Mouse (Mus musculus): ENCODE data around the gene Usp38. TPM values are rescaled to one million over a fixed set of nuclear protein-coding genes. Genes with fewer than 3 reads are reported as not detected.

Usp38 gene
- total and polyA plus RNA-seq, 3 experiments, result 5.1 to 18.9 (median 17.7) TPM

- Histone ChIP-seq H3K79me2 (replicated peaks; ENCODE audit: control insufficient read depth, insufficient read depth, low read length) (no peaks in the 10 kb centered on the region; the same call in 1 of the 2 replicates), H3K4me1 (ENCODE audit: control insufficient read depth, insufficient read depth, low read length) (peaks cover 1% of the 10 kb centered on the region; the same call in 1 of the 2 replicates), H3K9ac (ENCODE audit: low read depth, low read length) (no peak overlapping the region), H3K27ac (no peak overlapping the region), H3K27me3 (ENCODE audit: control insufficient read depth, insufficient read depth, low read length) (no peaks in the 10 kb centered on the region), H3K4me3 (no peak overlapping the region), H3K36me3 (ENCODE audit: control insufficient read depth, insufficient read depth, low read length) (peaks cover 6% of the 10 kb centered on the region)
- WGBS, result 35% methylated on average over 3 of the region's 3 CpGs
- DNase-seq, result peak in 1 of 2 experiments; percentile 22
- intact Hi-C loops (cut with DNase I), result loop anchor here (2.0 to 5.0 kb wide), 3 partner anchors 40 to 239 kb away; no protein-coding TSS in a partner anchor
- TF ChIP-seq CTCF (IDR thresholded peaks at IDR 0.05) (peak; percentile 82), EP300 (IDR thresholded peaks at IDR 0.05; ENCODE audit: insufficient read depth, low read depth, low read length) (no peak)
These were observed 22.8 kb downstream of the Usp38 start for GRCm38 (mm10) chr8:80991937-80992336.

GRCm38 (mm10) chr8:80982829-80983228, 31.9 kb downstream of the Usp38 start:
- Histone ChIP-seq H3K36me3 (ENCODE audit: control insufficient read depth, insufficient read depth, low read length) (peaks cover 24% of the 10 kb centered on the region), H3K27me3 (ENCODE audit: control insufficient read depth, insufficient read depth, low read length) (no peaks in the 10 kb centered on the region), H3K27ac (no peak overlapping the region), H3K4me1 (ENCODE audit: control insufficient read depth, insufficient read depth, low read length) (peaks cover 4% of the 10 kb centered on the region), H3K9ac (ENCODE audit: low read depth, low read length) (no peak overlapping the region), H3K4me3 (no peak overlapping the region), H3K79me2 (replicated peaks; ENCODE audit: control insufficient read depth, insufficient read depth, low read length) (no peaks in the 10 kb centered on the region)
- 27% methylated on average over 4 of the region's 4 CpGs for WGBS
- no peak for TF ChIP-seq POLR2A (IDR thresholded peaks at IDR 0.05; ENCODE audit: insufficient read depth, low read depth, low read length)
- 0 out of 2 replicates have a peak, but pooled peaks have one; percentile 15 for TF ChIP-seq EP300 (IDR thresholded peaks at IDR 0.05; ENCODE audit: insufficient read depth, low read depth, low read length)
- no peak for TF ChIP-seq CTCF (IDR thresholded peaks at IDR 0.05)
- intact Hi-C loops (cut with DNase I), result no loop called here
- no peak for DNase-seq

- no peak for TF ChIP-seq CTCF (IDR thresholded peaks at IDR 0.05)
- TF ChIP-seq POLR2A (IDR thresholded peaks at IDR 0.05; ENCODE audit: insufficient read depth, low read depth, low read length), result no peak
- no peak for TF ChIP-seq EP300 (IDR thresholded peaks at IDR 0.05; ENCODE audit: insufficient read depth, low read depth, low read length)
- no peaks in the 10 kb centered on the region for H3K27me3 ChIP-seq (ENCODE audit: control insufficient read depth, insufficient read depth, low read length)
- no peaks in the 10 kb centered on the region for H3K79me2 ChIP-seq (replicated peaks; ENCODE audit: control insufficient read depth, insufficient read depth, low read length)
- peaks cover 32% of the 10 kb centered on the region for H3K36me3 ChIP-seq (ENCODE audit: control insufficient read depth, insufficient read depth, low read length)
- peaks cover 9% of the 10 kb centered on the region for H3K4me1 ChIP-seq (ENCODE audit: control insufficient read depth, insufficient read depth, low read length)
- no peak overlapping the region for H3K4me3 ChIP-seq
- WGBS, result 61% methylated on average over 9 of the region's 9 CpGs
- intact Hi-C loops (cut with DNase I), result no loop called here
- DNase-seq, result peak in 1 of 2 experiments; percentile 14
- H3K9ac ChIP-seq (ENCODE audit: low read depth, low read length), result no peak overlapping the region
- H3K27ac ChIP-seq, result no peak overlapping the region; the same call in 1 of the 2 replicates
These were observed 33.0 kb downstream of the Usp38 start for GRCm38 (mm10) chr8:80981696-80982095.

GRCm38 (mm10) chr8:80980063-80980462, 34.7 kb downstream of the Usp38 start:
- Histone ChIP-seq H3K79me2 (replicated peaks; ENCODE audit: control insufficient read depth, insufficient read depth, low read length) (no peaks in the 10 kb centered on the region), H3K27ac (no peak overlapping the region), H3K4me3 (no peak overlapping the region), H3K36me3 (ENCODE audit: control insufficient read depth, insufficient read depth, low read length) (peaks cover 32% of the 10 kb centered on the region), H3K9ac (ENCODE audit: low read depth, low read length) (no peak overlapping the region), H3K4me1 (ENCODE audit: control insufficient read depth, insufficient read depth, low read length) (peaks cover 10% of the 10 kb centered on the region), H3K27me3 (ENCODE audit: control insufficient read depth, insufficient read depth, low read length) (no peaks in the 10 kb centered on the region)
- no peak for TF ChIP-seq CTCF (IDR thresholded peaks at IDR 0.05)
- TF ChIP-seq EP300 (IDR thresholded peaks at IDR 0.05; ENCODE audit: insufficient read depth, low read depth, low read length), result no peak
- no peak for TF ChIP-seq POLR2A (IDR thresholded peaks at IDR 0.05; ENCODE audit: insufficient read depth, low read depth, low read length)
- 82% methylated on average over 4 of the region's 4 CpGs for WGBS
- DNase-seq, result no peak
- intact Hi-C loops (cut with DNase I), result no loop called here

- Histone ChIP-seq H3K4me1 (ENCODE audit: control insufficient read depth, insufficient read depth, low read length) (peaks cover 6% of the 10 kb centered on the region), H3K36me3 (ENCODE audit: control insufficient read depth, insufficient read depth, low read length) (peaks cover 14% of the 10 kb centered on the region), H3K4me3 (no peak overlapping the region), H3K9ac (ENCODE audit: low read depth, low read length) (no peak overlapping the region), H3K27ac (peak overlapping the region; percentile 80), H3K27me3 (ENCODE audit: control insufficient read depth, insufficient read depth, low read length) (no peaks in the 10 kb centered on the region), H3K79me2 (replicated peaks; ENCODE audit: control insufficient read depth, insufficient read depth, low read length) (no peaks in the 10 kb centered on the region)
- TF ChIP-seq EP300 (IDR thresholded peaks at IDR 0.05; ENCODE audit: insufficient read depth, low read depth, low read length) (no peak), POLR2A (IDR thresholded peaks at IDR 0.05; ENCODE audit: insufficient read depth, low read depth, low read length) (no peak), CTCF (IDR thresholded peaks at IDR 0.05) (no peak)
- no peak for DNase-seq
- intact Hi-C loops (cut with DNase I), result no loop called here
- WGBS, result 20% methylated on average over 1 of the region's 1 CpGs
These were observed 37.5 kb downstream of the Usp38 start for GRCm38 (mm10) chr8:80977231-80977630.

GRCm38 (mm10) chr8:80971150-80971549, 43.6 kb downstream of the Usp38 start:
- TF ChIP-seq POLR2A (IDR thresholded peaks at IDR 0.05; ENCODE audit: insufficient read depth, low read depth, low read length), result no peak
- TF ChIP-seq CTCF (IDR thresholded peaks at IDR 0.05), result no peak
- TF ChIP-seq EP300 (IDR thresholded peaks at IDR 0.05; ENCODE audit: insufficient read depth, low read depth, low read length), result no peak
- Histone ChIP-seq H3K27ac (no peak overlapping the region), H3K36me3 (ENCODE audit: control insufficient read depth, insufficient read depth, low read length) (no peaks in the 10 kb centered on the region), H3K4me1 (ENCODE audit: control insufficient read depth, insufficient read depth, low read length) (no peaks in the 10 kb centered on the region), H3K9ac (ENCODE audit: low read depth, low read length) (no peak overlapping the region), H3K79me2 (replicated peaks; ENCODE audit: control insufficient read depth, insufficient read depth, low read length) (no peaks in the 10 kb centered on the region), H3K4me3 (no peak overlapping the region), H3K27me3 (ENCODE audit: control insufficient read depth, insufficient read depth, low read length) (no peaks in the 10 kb centered on the region)
- intact Hi-C loops (cut with DNase I), result no loop called here
- no peak for DNase-seq
- WGBS, result 62% methylated on average over 9 of the region's 9 CpGs

Data from heart, adult 2 months (tissue).